Mouse (Mus musculus): ENCODE results near the gene Nedd9.

- TF ChIP-seq ZNF384 (IDR thresholded peaks at IDR 0.05; ENCODE audit: low read depth, low read length) = no peak
- TF ChIP-seq MAFK (IDR thresholded peaks at IDR 0.05; ENCODE audit: insufficient read depth, low read depth, low read length) = no peak
- no peak for TF ChIP-seq HCFC1 (IDR thresholded peaks at IDR 0.05; ENCODE audit: borderline replicate concordance, insufficient read depth, low read length)
These were observed 78.7 kb downstream of the Nedd9 start for GRCm38 (mm10) chr13:41408374-41408952.

Data from ES-E14 (cell line).